In the genomic region with DNA sequence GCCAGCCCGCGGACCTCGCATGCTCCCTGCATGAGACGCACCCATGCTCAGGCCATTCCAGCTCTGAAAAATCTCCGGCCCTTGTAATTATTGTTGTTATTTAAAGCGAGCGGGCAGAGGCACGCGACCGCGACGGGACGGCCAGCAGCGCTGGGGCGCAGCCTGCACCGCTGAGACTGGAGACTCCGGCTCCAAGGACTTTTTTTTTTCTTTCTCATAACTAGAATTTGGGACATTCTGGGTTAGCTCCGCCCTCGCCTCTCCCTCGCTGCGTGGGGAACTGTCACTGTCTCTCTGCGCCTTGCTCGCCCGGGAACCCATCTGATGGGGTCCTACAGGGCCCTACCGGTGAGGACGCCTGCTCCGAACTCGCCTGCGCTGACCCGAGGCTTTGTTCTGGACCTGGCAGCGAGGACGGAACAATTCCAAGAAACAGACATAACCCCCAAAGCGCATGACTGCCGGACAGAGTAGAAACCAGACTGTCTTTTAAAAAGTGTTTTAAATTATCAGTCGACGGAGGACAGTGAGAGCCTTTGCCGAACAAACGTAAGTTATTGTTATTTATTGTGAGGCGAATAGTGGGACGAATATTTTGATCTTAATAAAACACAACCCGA, we compare ENCODE assay signal across 8 mouse cellular contexts. TPM values are rescaled to one million over a fixed set of nuclear protein-coding genes. Genes with fewer than 3 reads are reported as not detected.
DNase-seq lines count a peak whose midpoint lies in the region; ATAC-seq and TF ChIP-seq lines count a peak whose summit lies in the region.

No protein-coding gene starts in this region.

- peak overlapping the region; percentile 59 for H3K4me2 ChIP-seq in heart, embryonic 11.5 days
- peak overlapping the region; percentile 45 for H3K4me2 ChIP-seq in limb, embryonic 14.5 days (replicated peaks; ENCODE audit: low read depth, low read length, severe bottlenecking)
- H3K4me2 ChIP-seq in stomach, embryonic 15.5 days, result peak overlapping the region; percentile 67

- H3K4me3 ChIP-seq in heart, embryonic 11.5 days (ENCODE audit: low read depth, low read length), result peak overlapping the region; percentile 40
- peak overlapping the region; percentile 57 for H3K4me3 ChIP-seq in embryonic facial prominence, embryonic 10.5 days
- H3K4me3 ChIP-seq in limb, embryonic 14.5 days (replicated peaks; ENCODE audit: low read length), result peak overlapping the region; percentile 31
- peak overlapping the region; percentile 48 for H3K4me3 ChIP-seq in stomach, embryonic 15.5 days (replicated peaks)

- intact Hi-C loops in heart, postnatal 36 days (cut with DNase I), result loop anchor here (2.0 to 10.0 kb wide), 2 partner anchors 33 to 221 kb away; a partner anchor contains a TSS

- no peak for ATAC-seq in heart, embryonic 11.5 days (replicated peaks; ENCODE audit: insufficient number of reproducible peaks, low FRiP score, low TSS enrichment)
- no peak for ATAC-seq in limb, embryonic 14.5 days (ENCODE audit: low FRiP score, low read depth)
- ATAC-seq in stomach, embryonic 15.5 days (ENCODE audit: insufficient read depth, low FRiP score, low read depth), result no peak

- peaks cover 28% of the 10 kb centered on the region for H3K4me1 ChIP-seq in heart, embryonic 11.5 days (ENCODE audit: control insufficient read depth, insufficient read depth, low read length)
- H3K4me1 ChIP-seq in embryonic facial prominence, embryonic 10.5 days, result peaks cover 72% of the 10 kb centered on the region
- H3K4me1 ChIP-seq in limb, embryonic 14.5 days (ENCODE audit: control insufficient read depth, insufficient read depth, low read length), result peaks cover 26% of the 10 kb centered on the region
- peaks cover 51% of the 10 kb centered on the region for H3K4me1 ChIP-seq in stomach, embryonic 15.5 days

- H3K27ac ChIP-seq in heart, embryonic 11.5 days (ENCODE audit: low read depth, low read length), result no peak overlapping the region
- H3K27ac ChIP-seq in embryonic facial prominence, embryonic 10.5 days (replicated peaks), result peak overlapping the region; percentile 70; the same call in 1 of the 2 replicates
- no peak overlapping the region for H3K27ac ChIP-seq in limb, embryonic 14.5 days (replicated peaks; ENCODE audit: low read depth, low read length)
- no peak overlapping the region for H3K27ac ChIP-seq in stomach, embryonic 15.5 days

- TF ChIP-seq POLR2A in limb, embryonic 14.5 days (IDR thresholded peaks at IDR 0.05; ENCODE audit: borderline replicate concordance, extremely low read depth, insufficient read depth, insufficient read length), result no peak

- H3K36me3 ChIP-seq in heart, embryonic 11.5 days (ENCODE audit: control insufficient read depth, insufficient read depth, low read length), result no peaks in the 10 kb centered on the region
- H3K36me3 ChIP-seq in embryonic facial prominence, embryonic 10.5 days (replicated peaks), result no peaks in the 10 kb centered on the region
- H3K36me3 ChIP-seq in limb, embryonic 14.5 days (ENCODE audit: control insufficient read depth, insufficient read depth, low read length), result no peaks in the 10 kb centered on the region
- no peaks in the 10 kb centered on the region for H3K36me3 ChIP-seq in stomach, embryonic 15.5 days

- WGBS in heart, embryonic 11.5 days (ENCODE audit: insufficient replicate concordance), result 7% methylated on average over 41 of the region's 41 CpGs
- WGBS in embryonic facial prominence, embryonic 10.5 days, result 5% methylated on average over 41 of the region's 41 CpGs
- 5% methylated on average over 39 of the region's 41 CpGs for WGBS in limb, embryonic 14.5 days
- WGBS in stomach, embryonic 15.5 days, result 26% methylated on average over 41 of the region's 41 CpGs

- H3K27me3 ChIP-seq in heart, embryonic 11.5 days (ENCODE audit: control insufficient read depth, insufficient read depth, low read length), result peaks cover 86% of the 10 kb centered on the region
- peaks cover 100% of the 10 kb centered on the region for H3K27me3 ChIP-seq in embryonic facial prominence, embryonic 10.5 days (replicated peaks; ENCODE audit: low read depth, poor library complexity, severe bottlenecking)
- H3K27me3 ChIP-seq in limb, embryonic 14.5 days (ENCODE audit: control insufficient read depth, insufficient read depth, low read length), result peaks cover 85% of the 10 kb centered on the region
- H3K27me3 ChIP-seq in stomach, embryonic 15.5 days (replicated peaks), result peaks cover 54% of the 10 kb centered on the region

- no peak for DNase-seq in heart, postnatal 4 days
- no peak for DNase-seq in embryonic facial prominence, embryonic 10.5 days (ENCODE audit: low spot score)
- peak; percentile 27 to 44 for DNase-seq in heart, postnatal 36 days
- DNase-seq in limb, embryonic 14.5 days (ENCODE audit: low spot score), result no peak
- DNase-seq in adrenal gland, postnatal 10 days, result no peak
- DNase-seq in right cerebral cortex, postnatal 4 days, result no peak

- no peak overlapping the region for H3K9ac ChIP-seq in heart, embryonic 11.5 days (ENCODE audit: low read depth, low read length)
- no peak overlapping the region for H3K9ac ChIP-seq in limb, embryonic 14.5 days (ENCODE audit: low read depth, low read length, severe bottlenecking)
- H3K9ac ChIP-seq in stomach, embryonic 15.5 days, result no peak overlapping the region

- no peaks in the 10 kb centered on the region for H3K9me3 ChIP-seq in heart, embryonic 11.5 days (replicated peaks; ENCODE audit: control insufficient read depth, low read length)
- H3K9me3 ChIP-seq in embryonic facial prominence, embryonic 10.5 days, result no peaks in the 10 kb centered on the region
- H3K9me3 ChIP-seq in limb, embryonic 14.5 days (ENCODE audit: control insufficient read depth, low read length), result no peaks in the 10 kb centered on the region
- no peaks in the 10 kb centered on the region for H3K9me3 ChIP-seq in stomach, embryonic 15.5 days

RNA-seq across cellular contexts. Expression of a gene that starts 7.2 kb away (rescaled TPM):
- 0.69 and 2.1 TPM in 2 replicates for polyA plus RNA-seq in heart, embryonic 11.5 days (2014; fragmentation: Nextera tagmentation; extraction: Ambion mirVana)
- not detected for total RNA-seq in heart, postnatal 4 days (2021)
- 18.7 and 20.4 TPM in 2 replicates for polyA plus RNA-seq in embryonic facial prominence, embryonic 10.5 days (2016; fragmentation: Nextera tagmentation; extraction: Ambion mirVana)
- under 1 TPM in 1 of 2 experiments, not detected in 1; 0.27 TPM for total RNA-seq in heart, postnatal 36 days (2021)
- polyA plus RNA-seq in limb, embryonic 14.5 days (2012; rRNA removed), result 0.55 and 1.5 TPM in 2 replicates
- polyA plus RNA-seq in limb, embryonic 14.5 days (2014; fragmentation: Nextera tagmentation; extraction: Ambion mirVana), result 0.22 and 0.72 TPM in 2 replicates
- 5.7 and 8.1 TPM in 2 replicates for polyA plus RNA-seq in stomach, embryonic 15.5 days (2015; fragmentation: Nextera tagmentation; extraction: Ambion mirVana)
- total RNA-seq in adrenal gland, postnatal 10 days (2021), result not detected

RNA-seq across cellular contexts. Expression of a gene that starts 33.6 kb away (rescaled TPM):
- polyA plus RNA-seq in heart, embryonic 11.5 days (2014; fragmentation: Nextera tagmentation; extraction: Ambion mirVana), result 283 and 296 TPM in 2 replicates
- 100 to 1,000 TPM; 537 to 600 TPM for total RNA-seq in heart, postnatal 4 days (2021)
- polyA plus RNA-seq in embryonic facial prominence, embryonic 10.5 days (2016; fragmentation: Nextera tagmentation; extraction: Ambion mirVana), result 156 and 159 TPM in 2 replicates
- 100 to 1,000 TPM; 924 to 965 TPM for total RNA-seq in heart, postnatal 36 days (2021)
- 57.8 and 77.2 TPM in 2 replicates for polyA plus RNA-seq in limb, embryonic 14.5 days (2012; rRNA removed)
- polyA plus RNA-seq in limb, embryonic 14.5 days (2014; fragmentation: Nextera tagmentation; extraction: Ambion mirVana), result 185 and 189 TPM in 2 replicates
- polyA plus RNA-seq in stomach, embryonic 15.5 days (2015; fragmentation: Nextera tagmentation; extraction: Ambion mirVana), result 247 and 265 TPM in 2 replicates
- 1,000 to 10,000 TPM; 1,213 to 1,256 TPM for total RNA-seq in adrenal gland, postnatal 10 days (2021)

Comparison
In these comparisons a context has a peak if more than half of its experiments do, and no peak if none do; other contexts are left out.
1. DNase-seq: peak in heart, postnatal 36 days (2 of 2); none in heart, postnatal 4 days (single experiment), embryonic facial prominence, embryonic 10.5 days (single experiment), limb, embryonic 14.5 days (single experiment), adrenal gland, postnatal 10 days (single experiment) and right cerebral cortex, postnatal 4 days (single experiment).
2. Peak in every context shown above with its lines, with median percentiles within 50 percentile points of each other: H3K4me2 ChIP-seq and H3K4me3 ChIP-seq.